Mouse (Mus musculus) limb, embryonic 10.5 days (tissue): Measurements from ENCODE around the gene Snw1. TPM values are rescaled to one million over a fixed set of nuclear protein-coding genes. Genes with fewer than 3 reads are reported as not detected.
"Not testable (repeated sequence)": the region's sequence is repeated elsewhere in the genome, so short reads cannot be mapped to it uniquely, and the experiment has no call there.

Experiments
- DNase-seq: peaks from one replicate; pipeline ENCODE4 v3.0.0-alpha.2; 2017; ENCODE audit warnings: low spot score
- H3K27ac ChIP-seq: fragments of 300-500 bp; sonication (generic); 2 replicates; pipeline ENCODE4 v1.5.1; 2016; ENCODE audit warnings: mild to moderate bottlenecking
- H3K27me3 ChIP-seq: fragments of 300-500 bp; sonication (generic); 2 replicates; pipeline ENCODE4 v1.6.1; 2016; ENCODE audit warnings: low read depth, mild to moderate bottlenecking; ENCODE audit not compliant: poor library complexity, severe bottlenecking
- H3K36me3 ChIP-seq: fragments of 300-500 bp; sonication (generic); 2 replicates; pipeline ENCODE4 v1.6.1; 2016; ENCODE audit warnings: mild to moderate bottlenecking, moderate library complexity
- H3K4me1 ChIP-seq: fragments of 300-500 bp; sonication (generic); 2 replicates; pipeline ENCODE4 v1.6.1; 2016
- H3K4me3 ChIP-seq: fragments of 300-500 bp; sonication (generic); 2 replicates; pipeline ENCODE4 v1.5.1; 2016; ENCODE audit warnings: mild to moderate bottlenecking, moderate library complexity
- H3K9me3 ChIP-seq: fragments of 300-500 bp; sonication (generic); replicated peaks from 2 replicates; pipeline ENCODE4 v1.6.1; 2016; ENCODE audit warnings: mild to moderate bottlenecking
- WGBS: fragments of 180-500 bp; shearing (Covaris S2); methylation state at CpG from one replicate; pipeline ENCODE4 v1.1.7; 2016; 5-methylcytosine and 5-hydroxymethylcytosine counted together
- polyA plus RNA-seq: library from polyadenylated mRNA; unstranded; fragments of >200 nt; fragmentation: Nextera tagmentation; extraction: Ambion mirVana; gene quantifications from 2 replicates; pipeline ENCODE4 v1.2.1, GENCODE M21; 2016

Snw1 gene
- polyA plus RNA-seq: 147 and 153 TPM in 2 replicates

DNA sequence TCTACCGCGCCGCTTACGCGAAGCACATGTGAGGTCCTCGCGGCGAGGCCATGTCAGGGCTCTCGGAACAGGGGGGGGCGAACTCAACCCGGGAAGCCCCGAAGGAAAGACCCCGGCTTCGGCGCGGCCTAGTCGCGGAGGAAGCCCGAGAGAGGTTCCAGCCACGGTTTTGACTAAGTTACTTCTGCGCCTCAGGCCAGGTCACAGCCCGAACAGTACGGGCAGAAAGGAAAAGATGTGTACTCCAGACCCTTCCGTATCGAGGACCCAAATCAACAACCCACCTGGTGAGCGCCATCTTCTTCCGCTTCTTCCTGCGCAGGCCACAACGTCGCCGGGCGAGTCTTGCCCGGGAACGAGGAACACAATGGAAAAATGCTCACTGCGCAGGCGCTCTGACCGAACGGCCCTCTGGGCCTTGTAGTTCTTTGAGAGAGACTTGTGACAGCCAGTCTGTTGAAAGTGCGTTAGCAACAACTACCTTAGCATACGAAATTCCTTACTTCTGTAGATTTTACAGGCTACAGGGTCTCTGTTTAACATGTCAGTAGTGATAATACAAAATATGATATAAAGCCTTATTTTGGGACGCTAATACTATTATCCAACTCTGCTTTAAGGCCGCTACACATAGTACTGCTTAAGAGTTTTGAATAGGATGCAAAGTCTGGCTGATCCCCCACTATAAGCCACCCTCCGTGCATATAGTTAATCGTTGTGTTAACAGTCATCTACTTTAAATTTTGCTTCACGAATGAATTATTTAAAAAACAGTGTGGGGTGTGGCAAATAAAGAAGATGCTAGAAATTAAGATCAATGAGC, at the start of gene Snw1:
Snw1 (minus strand) TSS at position 311 of the 823 bp plus-strand sequence.
- Histone ChIP-seq H3K27ac (peak within 1 kb of the TSS; percentile 97), H3K4me3 (peak within 1 kb of the TSS; percentile 85), H3K9me3 (no peaks in the 10 kb centered on the region), H3K27me3 (no peaks in the 10 kb centered on the region), H3K4me1 (peaks cover 9% of the 10 kb centered on the region), H3K36me3 (peaks cover 23% of the 10 kb centered on the region)
- peak; percentile 95 for DNase-seq
- 3% methylated on average over 45 of the region's 45 CpGs for WGBS

DNA sequence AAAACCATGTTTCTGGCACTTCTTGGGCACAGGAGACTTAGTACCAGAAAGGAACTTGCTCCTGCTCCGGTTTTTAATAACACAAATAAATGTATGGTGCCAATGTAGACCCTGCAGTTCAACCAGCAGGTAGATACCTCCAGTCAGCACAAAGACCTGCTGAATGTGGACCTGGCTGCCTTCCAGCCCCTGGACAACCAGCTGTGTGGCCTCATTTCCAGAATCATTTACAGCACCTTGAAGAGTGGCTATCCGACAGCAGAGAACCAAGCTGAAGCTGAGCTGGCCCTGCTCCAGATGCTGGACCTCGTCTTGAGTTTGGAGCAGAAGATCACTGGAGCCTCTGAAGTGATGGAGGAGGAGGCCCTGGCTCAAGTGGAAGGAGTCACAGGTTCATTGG, 47.5 kb upstream of the Snw1 start:
- 86% methylated on average over 3 of the region's 3 CpGs for WGBS
- H3K27me3 ChIP-seq, H3K36me3 ChIP-seq, DNase-seq, H3K9me3 ChIP-seq, H3K4me1 ChIP-seq, H3K27ac ChIP-seq, H3K4me3 ChIP-seq: not testable (repeated sequence)

DNA sequence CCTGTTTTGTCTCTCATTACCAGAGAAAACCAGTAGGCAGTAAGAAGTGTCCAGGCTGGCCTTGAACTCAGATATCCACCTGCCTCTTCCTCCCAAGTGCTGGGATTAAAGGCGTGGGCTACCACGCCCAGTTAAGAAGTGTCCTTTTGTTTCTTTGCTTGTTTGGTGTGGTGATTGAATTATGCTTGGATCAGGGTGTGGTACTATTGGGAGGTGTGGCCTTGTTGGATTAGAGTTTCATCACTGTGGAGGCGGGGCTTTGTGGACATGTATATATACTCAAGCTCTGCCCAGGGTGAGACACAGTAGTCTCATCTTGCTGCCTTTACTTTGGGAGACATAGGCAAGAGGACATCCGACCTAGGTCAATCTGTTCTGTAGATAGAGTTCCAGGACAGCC, 41.9 kb upstream of the Snw1 start, which contains the start of gene Gm8300:
Gm8300 (plus strand) TSS at position 301 of the 400 bp plus-strand sequence.
- H3K4me3 ChIP-seq, H3K9me3 ChIP-seq, H3K27me3 ChIP-seq, H3K36me3 ChIP-seq, H3K27ac ChIP-seq, H3K4me1 ChIP-seq, DNase-seq: not testable (repeated sequence)
- 89% methylated on average over 4 of the region's 4 CpGs for WGBS

DNA sequence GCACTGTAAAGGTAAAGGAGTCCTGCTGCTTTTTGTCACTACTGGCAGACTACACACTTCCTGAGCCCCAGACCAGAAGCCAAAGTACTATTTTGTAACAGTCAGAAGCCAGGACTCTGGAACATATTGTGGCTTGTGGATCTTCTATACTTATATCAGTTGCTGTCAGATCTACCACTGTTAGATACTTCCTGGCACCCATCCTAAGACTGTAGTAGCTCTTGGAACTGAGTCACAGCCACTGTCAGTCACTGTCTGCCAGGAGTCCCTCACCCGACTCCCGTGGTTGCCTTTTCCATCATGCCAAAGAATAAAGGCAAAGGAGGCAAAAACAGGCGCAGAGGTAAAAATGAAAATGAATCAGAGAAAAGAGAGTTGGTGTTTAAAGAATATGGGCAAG, 22.3 kb upstream of the Snw1 start, which contains the start of gene Gm5788:
Gm5788 (plus strand) TSS at position 301 of the 400 bp plus-strand sequence.
- DNase-seq, H3K9me3 ChIP-seq: not testable (repeated sequence)
- 98% methylated on average over 3 of the region's 3 CpGs for WGBS

DNA sequence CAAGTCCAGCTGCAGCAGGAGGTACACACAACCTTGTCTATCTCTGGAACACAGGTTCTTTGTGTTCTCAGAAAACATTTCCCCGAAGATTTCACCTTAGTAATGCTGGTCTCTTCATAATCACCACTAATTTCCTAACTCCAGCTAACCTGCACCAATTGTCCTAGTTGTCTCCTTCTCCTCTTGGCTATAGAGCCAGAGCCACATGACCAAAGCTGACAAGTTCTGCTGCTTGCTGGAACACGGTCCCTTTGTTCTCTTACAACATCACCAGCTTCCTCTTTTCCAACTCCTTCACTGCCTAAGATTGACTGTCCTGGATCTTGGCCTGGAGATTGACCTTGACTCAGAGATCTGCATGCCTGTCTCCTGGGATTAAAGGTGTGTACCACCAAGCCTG, 16.6 kb upstream of the Snw1 start:
- not testable (repeated sequence) for H3K27ac ChIP-seq, H3K4me1 ChIP-seq, H3K4me3 ChIP-seq, DNase-seq, H3K36me3 ChIP-seq, H3K27me3 ChIP-seq, H3K9me3 ChIP-seq
- 84% methylated on average over 2 of the region's 2 CpGs for WGBS

More for the DNA sequence above, 22.3 kb upstream of the Snw1 start, which contains the start of gene Gm5788:
- H3K4me3 ChIP-seq, H3K27me3 ChIP-seq, H3K27ac ChIP-seq, H3K4me1 ChIP-seq, H3K36me3 ChIP-seq: not testable (repeated sequence)

DNA sequence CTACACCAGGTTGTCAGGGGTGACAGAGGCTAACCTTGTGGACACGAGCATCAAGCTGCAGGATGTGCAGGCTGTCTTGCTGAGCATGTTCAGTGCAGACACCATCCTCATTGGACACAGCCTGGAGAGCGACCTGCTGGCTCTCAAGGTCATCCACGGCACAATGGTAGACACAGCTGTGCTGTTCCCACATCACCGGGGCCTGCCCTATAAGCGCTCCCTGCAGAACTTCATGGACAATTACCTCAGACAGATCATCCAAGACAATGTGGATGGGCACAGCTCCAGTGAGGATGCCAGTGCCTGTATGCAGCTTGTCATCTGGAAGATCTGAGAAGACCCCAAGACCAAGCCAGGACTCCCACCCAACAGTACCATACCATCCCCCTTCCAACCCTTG, 10.4 kb upstream of the Snw1 start:
- H3K36me3 ChIP-seq, DNase-seq, H3K4me3 ChIP-seq, H3K27me3 ChIP-seq, H3K27ac ChIP-seq, H3K9me3 ChIP-seq, H3K4me1 ChIP-seq: not testable (repeated sequence)
- 89% methylated on average over 5 of the region's 5 CpGs for WGBS

DNA sequence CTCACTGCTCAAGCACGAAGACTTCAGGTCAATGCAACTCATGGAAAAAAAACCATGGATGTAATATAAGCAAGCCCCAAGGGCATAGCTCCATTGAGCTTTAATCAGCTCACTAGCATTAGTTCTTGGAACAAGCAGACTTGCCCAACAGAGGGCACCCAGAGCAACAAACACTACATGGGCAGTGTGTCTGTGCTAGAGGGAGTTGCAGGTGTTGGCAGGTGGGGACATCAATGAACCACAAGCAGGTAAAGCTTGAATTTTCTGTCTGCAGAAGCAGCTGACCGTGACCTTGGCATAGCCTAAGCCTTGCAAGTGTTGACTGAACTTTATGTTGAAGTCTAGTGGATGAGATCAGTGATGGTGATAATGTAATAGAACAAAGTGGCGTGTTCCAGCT, 2.7 kb upstream of the Snw1 start:
- no peak overlapping the region for H3K27ac ChIP-seq
- peaks cover 2% of the 10 kb centered on the region; the same call in 1 of the 2 replicates for H3K36me3 ChIP-seq
- no peaks in the 10 kb centered on the region for H3K27me3 ChIP-seq
- no peaks in the 10 kb centered on the region for H3K9me3 ChIP-seq
- no peak for DNase-seq
- H3K4me1 ChIP-seq: peaks cover 9% of the 10 kb centered on the region
- 83% methylated on average over 3 of the region's 3 CpGs for WGBS
- H3K4me3 ChIP-seq: no peak overlapping the region

DNA sequence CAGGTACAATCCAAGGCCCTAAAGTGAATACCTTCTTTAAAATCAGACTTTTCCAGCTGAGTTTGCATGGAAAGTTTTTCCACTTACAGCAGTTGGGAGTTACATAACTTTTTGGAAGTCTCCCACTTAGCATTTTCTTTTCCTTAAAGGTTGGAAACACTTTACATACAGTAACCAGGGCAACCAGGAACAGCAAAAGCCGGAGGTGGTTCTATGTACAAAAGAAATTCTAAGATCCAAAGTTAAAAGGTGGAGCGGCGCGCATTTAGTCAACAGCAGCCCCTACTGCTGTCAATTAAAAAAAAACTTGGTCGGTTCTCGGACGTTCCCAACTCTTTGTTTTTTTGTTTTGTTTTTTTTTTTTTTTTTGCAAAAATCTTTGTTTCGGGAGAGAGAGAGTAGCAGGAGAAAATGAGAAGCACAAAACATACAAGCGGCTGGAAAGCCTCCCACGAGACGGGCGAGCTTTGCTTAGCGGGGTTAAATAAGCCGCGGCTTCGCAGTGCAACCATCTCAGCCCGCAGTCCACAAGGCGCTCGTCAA, 582 bp downstream of the Snw1 start:
- Histone ChIP-seq H3K36me3 (peaks cover 30% of the 10 kb centered on the region), H3K9me3 (no peaks in the 10 kb centered on the region), H3K4me1 (peaks cover 9% of the 10 kb centered on the region), H3K27me3 (no peaks in the 10 kb centered on the region), H3K4me3 (peak overlapping the region; percentile 85), H3K27ac (peak overlapping the region; percentile 97)
- under 1% methylated on average over 19 of the region's 19 CpGs for WGBS
- no peak for DNase-seq

DNA sequence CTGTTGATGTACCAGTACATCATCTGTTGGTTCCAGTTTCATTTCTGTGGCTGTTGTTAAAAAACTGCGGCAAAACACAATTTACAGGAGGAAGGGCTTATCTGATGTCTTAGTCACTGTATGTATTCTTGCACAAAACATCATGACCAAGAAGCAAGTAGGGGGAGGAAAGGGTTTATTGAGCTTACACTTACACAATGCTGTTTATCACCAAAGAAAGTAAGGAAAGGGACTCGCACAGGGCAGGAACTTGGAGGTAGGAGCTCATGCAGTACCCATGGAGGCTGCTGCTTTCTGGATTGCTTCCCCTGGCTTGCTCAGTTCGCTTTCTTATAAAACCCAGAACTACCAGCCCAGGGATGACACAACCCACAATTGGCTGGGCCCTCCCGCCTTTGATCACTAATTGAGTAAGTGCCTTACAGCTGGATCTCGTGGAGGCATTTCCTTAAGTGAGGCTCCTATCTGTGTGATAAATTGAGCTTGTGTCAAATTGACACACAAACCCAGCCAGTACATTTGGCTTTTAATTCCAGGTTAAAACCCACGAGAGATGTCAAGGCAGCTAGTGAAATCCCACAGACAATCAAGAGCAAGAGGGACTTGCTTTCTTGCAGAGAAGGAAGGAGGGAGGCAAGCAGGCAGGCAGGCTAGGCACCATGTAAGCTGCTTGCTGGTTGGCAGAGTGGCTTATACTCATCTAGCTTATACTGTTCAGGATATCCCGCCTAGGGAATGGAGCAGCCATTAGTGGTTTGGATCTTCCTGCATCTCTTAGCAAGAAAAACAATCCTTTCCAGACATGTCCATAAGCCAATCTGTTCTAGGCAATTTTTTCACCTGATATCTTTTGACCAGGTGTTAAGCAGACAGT, 1.6 kb downstream of the Snw1 start:
- peaks cover 9% of the 10 kb centered on the region for H3K4me1 ChIP-seq
- peaks cover 39% of the 10 kb centered on the region for H3K36me3 ChIP-seq
- H3K4me3 ChIP-seq: peak overlapping the region; percentile 85
- DNase-seq: no peak
- WGBS: 44% methylated on average over 7 of the region's 7 CpGs
- no peaks in the 10 kb centered on the region for H3K27me3 ChIP-seq
- 0 out of 2 replicates have a peak overlapping the region, but pooled peaks have one; percentile 97 for H3K27ac ChIP-seq
- no peaks in the 10 kb centered on the region for H3K9me3 ChIP-seq

DNA sequence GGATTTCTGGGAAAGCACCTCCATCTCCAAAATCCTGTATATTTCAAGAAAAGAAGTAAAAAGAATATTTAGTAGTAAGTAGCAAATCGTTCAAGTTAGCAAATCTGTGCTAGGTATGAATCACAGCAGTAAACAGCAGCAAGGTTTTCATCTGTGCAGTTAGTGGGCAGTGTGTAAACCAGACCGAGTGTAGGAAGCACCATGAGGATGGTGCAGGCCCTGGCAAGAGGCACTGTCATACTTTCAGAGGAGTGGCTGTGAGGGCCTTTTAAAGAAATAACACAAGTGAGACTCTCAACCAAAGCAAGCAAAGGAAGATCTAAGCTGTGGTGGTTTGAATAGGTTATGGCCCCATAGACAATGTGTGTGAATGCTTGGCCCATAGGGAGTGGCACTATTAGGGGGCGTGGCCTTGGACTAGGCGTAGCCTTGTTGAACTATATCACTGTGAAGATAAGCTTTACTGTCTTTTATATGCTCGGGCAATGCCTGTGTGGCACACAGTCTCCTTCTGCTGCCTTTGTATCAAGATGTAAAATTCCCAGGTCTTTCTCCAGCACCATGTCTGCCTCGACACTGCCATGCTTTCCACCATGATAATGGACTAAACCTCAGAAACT, 7.3 kb downstream of the Snw1 start:
- no peaks in the 10 kb centered on the region for H3K27me3 ChIP-seq
- WGBS: 94% methylated on average over 6 of the region's 6 CpGs
- peaks cover 93% of the 10 kb centered on the region for H3K36me3 ChIP-seq
- no peak overlapping the region for H3K4me3 ChIP-seq
- H3K4me1 ChIP-seq: no peaks in the 10 kb centered on the region
- no peaks in the 10 kb centered on the region for H3K9me3 ChIP-seq
- H3K27ac ChIP-seq: no peak overlapping the region
- no peak for DNase-seq

DNA sequence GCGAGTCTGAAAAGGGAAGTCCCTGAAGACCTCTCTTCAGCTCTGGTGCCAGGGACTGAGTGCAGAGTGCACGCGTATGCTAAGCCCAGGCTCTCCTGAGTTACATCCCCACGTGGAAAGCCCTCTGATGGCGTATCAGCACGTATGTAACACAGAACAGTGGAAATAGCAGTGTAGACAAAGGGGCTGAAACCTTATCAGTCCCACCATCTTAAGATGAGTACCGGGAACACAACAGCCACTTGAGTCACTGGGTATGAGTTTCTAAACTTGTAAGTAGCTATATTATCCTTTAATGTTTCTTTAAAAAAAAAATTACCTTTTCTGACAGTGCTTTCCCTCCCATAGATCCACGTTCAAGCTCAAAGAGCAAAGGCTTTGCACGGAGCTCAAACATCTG, 22.6 kb downstream of the Snw1 start:
- Histone ChIP-seq H3K4me1 (peaks cover 8% of the 10 kb centered on the region; the same call in 1 of the 2 replicates), H3K4me3 (no peak overlapping the region), H3K27ac (no peak overlapping the region), H3K27me3 (no peaks in the 10 kb centered on the region), H3K9me3 (no peaks in the 10 kb centered on the region), H3K36me3 (peaks cover 86% of the 10 kb centered on the region)
- no peak for DNase-seq
- 93% methylated on average over 9 of the region's 9 CpGs for WGBS

DNA sequence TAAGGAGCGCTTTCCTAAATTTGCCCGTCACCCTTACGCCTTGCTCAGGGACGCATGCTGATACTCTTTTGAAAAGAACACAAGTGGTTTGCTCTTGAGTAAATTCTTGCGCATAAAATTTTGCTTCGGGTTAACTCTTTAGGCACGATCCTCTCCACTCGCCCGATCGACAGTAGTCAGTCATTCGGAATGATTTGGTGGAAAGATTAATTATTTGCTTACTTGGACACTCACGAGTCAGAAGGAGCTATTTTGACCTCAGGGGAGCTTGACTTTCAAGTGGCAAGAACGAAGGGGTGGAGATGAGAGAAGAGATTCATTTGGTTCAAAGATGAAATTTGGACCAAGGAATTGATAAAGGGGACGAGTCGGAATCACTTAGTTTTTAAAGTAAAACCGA, 27.9 kb downstream of the Snw1 start:
- no peaks in the 10 kb centered on the region for H3K9me3 ChIP-seq
- peaks cover 17% of the 10 kb centered on the region for H3K4me1 ChIP-seq
- WGBS: 4% methylated on average over 16 of the region's 16 CpGs
- peak overlapping the region; percentile 96 for H3K27ac ChIP-seq
- DNase-seq: no peak
- H3K36me3 ChIP-seq: peaks cover 62% of the 10 kb centered on the region
- H3K27me3 ChIP-seq: no peaks in the 10 kb centered on the region
- peak overlapping the region; percentile 86 for H3K4me3 ChIP-seq
